Mouse (Mus musculus): Measurements from ENCODE around the gene Smarcd2.

The Smarcd2 gene

DNA sequence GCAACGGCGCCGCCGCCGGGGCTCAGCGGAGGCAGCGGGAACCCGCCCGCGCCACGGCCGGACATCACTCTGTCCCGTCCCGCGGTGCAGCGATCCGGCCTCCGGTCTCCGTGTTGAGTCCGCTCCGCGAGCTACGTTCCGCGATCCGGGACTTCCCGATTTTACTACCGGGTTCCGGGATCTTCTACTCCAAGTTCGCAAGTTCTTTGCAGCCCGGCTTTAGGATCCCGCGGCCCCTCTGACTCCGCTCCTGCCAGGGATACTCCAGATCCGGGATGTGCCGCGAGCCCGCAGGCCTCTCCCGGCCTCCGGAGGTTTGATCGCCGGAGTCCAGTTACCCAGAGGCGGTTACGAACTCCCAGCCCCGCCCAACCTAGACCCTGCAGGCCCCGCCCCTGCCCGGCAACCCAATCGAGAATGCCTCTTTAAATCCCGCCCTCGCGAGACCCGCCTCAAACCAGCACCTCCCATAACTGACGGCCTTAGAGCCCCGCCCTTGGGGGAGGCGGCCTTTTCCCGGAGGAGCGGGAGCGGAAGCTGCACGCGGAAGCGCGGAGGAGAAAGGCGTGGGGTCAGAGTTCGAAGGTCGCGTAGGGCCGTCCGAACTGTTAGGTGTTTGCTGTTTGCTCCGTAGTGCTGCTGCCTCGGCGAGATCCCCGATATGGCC is at the start of gene Smarcd2:
Gene Smarcd2, minus strand, starts transcription at position 329 of the 667 bp plus-strand sequence.
- peak; percentile 97 for DNase-seq (ENCODE audit: low read depth, low spot score)

DNA sequence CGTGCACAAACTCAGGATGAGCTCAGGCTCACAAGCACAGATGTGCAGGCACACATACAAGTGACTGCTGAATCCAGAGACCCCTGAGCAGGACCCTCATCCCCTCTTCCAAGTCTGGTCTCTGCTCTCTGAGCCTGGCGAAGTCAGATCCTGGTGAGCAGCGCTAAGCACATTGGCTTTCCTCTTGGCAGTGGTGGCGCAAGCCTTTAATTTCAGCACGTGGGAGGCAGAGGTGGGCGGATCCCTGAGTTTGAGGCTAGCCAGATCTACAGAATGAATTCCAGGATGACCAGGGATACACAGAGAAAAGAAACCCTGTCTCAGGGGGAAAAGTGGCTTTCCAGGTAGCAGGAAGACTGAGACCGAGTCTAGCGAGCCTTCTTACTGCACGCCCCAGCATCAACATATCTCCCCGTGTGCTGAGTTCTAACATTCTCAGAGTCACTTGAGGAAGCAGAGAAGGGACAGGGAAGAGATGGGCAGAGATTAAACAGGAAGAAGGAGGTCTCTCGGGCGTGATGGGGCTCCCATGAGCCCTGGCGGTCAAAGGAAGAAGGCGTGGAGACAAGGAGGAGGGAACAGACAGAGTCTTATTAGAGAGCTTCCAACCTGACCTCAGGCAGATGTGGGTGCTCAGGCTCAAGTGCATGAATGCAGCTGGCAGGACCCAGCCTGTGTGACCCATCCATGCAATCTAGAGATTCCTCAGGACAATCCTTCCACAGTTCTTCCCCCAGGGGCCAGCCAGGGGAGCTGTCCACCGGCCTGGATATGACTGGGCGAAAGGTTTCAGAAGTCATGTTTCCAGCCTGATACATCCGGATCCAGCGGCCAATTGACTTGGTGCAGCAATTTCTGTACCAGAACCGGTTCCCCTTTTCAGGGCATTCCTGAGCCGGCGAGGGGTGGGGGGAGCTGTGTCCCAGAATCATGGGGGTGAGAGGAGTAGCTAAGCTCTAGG is 45.9 kb upstream of the Smarcd2 start:
- DNase-seq (ENCODE audit: low read depth, low spot score): no peak

DNA sequence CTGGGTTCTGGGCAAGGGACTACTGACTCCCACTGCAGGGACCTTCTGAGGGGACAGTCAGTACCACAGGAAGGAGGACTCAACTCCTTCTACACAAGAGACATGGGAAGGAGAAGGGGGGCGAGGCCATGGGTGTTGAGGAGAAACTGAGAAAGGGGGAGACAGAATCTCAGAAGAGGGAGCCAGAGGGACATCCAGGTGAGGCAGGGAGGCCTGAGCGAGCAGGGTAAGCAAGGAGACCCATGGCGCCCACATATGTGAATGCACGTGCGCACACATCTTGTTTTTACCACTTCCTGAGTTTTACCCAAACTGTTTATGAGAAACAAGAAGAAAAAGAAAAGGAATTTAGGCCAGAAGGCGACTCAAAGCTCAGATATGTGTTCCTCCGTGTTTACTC is 45.0 kb upstream of the Smarcd2 start:
- DNase-seq (ENCODE audit: low read depth, low spot score): peak; percentile 26

DNA sequence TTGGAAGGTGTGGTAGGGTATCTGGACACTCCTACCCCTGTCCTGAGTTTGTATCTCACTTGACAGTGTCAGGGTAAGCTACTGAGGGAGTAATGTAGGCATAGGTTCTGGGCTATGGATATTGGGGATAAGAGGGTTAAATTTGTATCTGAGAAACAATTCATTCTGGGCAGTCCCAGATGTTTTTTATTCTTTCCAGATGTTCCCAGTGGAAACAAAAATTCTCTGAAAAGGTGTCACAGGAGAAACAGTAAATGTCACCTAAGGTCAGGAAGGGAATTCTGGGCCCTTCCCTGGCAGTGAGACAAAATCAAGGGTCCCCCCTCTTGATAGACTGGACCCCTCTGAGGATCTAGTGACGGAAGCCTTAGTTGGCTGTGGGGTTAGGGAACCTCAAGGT is 43.6 kb upstream of the Smarcd2 start:
- DNase-seq (ENCODE audit: low read depth, low spot score): no peak

DNA sequence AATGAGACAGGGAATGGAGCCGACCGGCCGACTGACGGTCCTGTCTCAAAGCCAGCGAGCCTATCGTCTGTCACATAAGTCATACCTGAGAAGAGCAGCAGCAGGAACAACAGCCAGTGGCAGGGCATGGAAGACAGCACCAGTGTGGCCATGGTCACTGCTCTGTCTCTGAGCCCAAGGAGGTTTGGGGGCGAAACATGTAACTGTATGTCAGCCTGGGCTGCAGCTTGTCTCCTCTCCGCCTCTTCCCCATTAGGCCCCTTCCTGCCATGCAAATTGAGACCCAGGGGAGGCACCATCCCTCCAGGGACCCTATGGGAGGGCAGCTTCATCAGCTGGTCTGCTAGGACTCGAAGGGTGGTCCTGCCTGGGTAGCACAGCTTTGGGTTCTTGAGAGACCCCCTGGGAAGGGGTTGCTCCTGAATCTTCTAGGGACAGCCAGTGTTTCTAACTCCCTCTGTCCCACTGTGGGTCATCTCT is 41.6 kb upstream of the Smarcd2 start, which contains the start of gene Cd79b:
Gene Cd79b, minus strand, starts transcription at position 430 of the 480 bp plus-strand sequence.
- no peak for DNase-seq (ENCODE audit: low read depth, low spot score)

DNA sequence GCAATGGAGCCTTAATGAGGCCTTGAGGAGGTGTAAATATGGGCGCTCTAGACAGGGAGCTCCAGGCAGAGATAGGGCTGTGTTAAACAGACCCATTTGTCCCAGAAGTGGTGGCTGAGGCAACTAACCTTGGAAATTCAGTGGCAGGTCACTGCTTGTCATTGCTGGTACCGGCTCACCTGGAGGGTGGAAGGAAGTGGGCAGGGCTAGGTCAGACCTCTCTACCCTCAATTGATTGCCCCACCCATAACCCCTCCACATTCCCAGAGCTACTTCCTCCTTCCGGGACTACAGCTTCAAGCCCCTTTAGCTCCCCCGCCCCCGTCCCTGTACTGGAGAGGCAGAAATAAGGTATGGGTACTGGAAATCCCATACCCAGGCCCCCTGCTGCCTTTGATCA is 40.8 kb upstream of the Smarcd2 start:
- DNase-seq (ENCODE audit: low read depth, low spot score): no peak

DNA sequence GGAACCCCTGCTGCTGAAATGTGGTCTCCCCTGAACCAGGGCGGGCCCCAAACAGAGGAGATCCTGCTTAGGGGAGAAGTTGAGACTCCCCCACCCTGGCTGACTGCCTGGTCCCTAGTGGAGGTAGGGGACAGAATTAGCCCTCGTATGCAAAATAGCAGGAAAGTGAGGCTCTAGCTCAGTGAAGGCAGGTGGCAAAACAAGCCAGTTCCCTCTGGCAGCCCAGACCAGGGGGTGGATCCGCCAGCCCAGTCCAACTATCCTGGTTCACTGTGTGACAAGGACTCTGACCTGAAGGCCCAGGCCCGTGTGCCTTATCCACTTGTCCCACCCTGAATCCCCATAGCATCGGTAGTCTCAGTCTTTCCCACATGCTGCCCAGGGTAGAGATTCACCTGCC is 37.4 kb upstream of the Smarcd2 start:
- no peak for DNase-seq (ENCODE audit: low read depth, low spot score)

DNA sequence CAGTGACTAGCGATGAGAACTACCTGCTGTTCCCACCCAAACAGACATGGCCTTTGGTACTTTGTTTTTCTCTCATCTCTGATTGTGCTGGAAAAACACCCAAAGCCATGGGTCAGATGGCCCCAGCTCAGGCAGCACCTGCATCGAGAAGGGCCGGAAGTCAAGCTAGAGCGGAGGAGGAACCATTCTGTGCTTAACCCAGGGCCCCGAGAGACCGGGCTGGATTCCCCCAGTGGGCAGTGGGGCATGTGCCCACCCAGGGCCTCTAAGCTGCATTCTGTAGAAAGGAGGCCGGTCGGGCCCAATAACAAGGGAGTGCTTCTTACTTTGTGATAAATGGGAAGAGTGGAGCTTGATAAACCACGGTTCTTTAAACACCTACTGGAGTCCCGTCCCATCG is 35.4 kb upstream of the Smarcd2 start:
- no peak for DNase-seq (ENCODE audit: low read depth, low spot score)

DNA sequence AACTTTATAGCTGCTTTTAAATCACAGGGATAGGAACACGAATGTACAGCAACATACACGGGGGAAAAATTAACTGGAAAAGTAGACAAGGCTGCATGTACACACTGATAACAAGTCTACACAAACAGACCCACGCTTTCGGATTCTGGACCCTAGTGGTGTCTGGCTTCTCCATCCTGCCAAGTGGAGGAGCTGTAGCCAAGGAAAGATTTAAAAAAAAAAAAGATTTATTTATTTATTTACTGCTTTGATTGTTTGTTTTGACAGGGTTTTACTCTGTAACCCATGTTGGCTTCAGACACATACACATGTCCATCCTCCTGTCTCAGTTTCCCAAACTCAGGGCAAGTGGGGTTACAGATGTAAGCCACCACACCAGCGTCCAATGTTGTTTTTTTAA is 34.7 kb upstream of the Smarcd2 start:
- DNase-seq (ENCODE audit: low read depth, low spot score): no peak

DNA sequence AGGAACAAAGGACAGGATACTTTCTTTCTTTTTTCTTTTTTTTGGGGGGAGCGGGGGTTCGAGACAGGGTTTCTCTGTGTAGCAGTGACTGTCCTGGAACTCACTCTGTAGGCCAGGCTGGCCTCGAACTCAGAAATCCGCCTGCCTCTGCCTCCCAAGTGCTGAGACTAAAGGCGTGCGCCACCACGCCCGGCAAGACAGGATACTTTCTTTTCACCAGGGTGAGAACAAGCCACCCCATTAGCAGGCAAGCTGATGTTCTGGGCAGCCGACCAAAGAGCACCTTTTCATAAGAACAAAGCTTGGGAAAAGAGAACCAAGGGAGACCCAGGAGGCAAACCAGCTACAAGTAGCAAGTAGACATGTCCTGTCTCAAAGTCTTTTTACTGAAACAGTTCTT is 34.0 kb upstream of the Smarcd2 start:
- DNase-seq (ENCODE audit: low read depth, low spot score): no peak

DNA sequence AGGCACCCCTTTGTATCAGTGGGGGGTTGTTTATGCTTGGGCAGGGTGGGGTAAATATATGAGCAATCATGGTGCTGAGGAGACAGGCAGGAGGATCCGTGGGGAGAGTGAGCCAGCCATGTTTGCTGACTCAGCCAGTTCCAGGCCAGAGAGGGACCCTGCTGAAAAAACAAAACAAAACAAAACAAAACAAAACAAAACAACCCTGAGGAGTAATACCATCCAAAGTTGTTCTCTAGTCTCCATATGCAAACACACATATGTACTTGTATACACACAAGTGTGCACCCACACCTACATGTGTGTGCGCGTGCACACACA is 33.3 kb upstream of the Smarcd2 start:
- DNase-seq (ENCODE audit: low read depth, low spot score): no peak

DNA sequence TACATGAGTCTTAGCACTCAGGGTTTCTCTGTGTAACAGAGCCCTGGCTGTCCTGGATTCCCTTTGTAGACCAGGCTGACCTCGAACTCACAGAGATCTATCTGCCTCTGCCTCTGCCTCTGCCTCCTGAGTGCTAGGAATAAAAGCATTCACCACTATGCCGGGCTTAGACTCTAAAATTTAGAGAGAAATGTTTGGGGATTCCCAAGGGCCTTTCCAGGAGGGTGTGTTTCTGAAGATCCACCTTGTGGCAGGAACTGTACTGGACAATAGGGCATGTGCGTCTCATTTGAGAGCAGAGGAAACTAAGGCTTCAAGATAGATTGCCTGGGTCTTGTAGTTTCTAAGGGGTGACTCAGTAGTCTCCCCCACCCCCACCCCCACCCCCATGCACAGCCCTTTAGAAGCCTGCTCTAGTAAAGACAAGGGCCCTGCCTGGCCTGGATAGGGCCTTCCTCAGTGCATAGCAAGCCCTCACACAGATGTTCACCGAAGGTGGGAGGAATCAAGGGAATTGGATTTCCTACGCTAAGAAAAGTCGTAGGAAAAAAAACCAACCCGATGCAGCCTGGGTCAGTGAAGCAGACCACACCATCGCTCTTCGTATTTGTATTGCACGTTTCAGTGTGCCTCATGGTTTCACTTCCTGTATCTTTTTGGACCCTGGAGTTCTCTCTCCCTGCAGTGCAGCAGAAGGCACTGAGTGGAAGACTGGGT is 32.7 kb upstream of the Smarcd2 start:
- no peak for DNase-seq (ENCODE audit: low read depth, low spot score)

DNA sequence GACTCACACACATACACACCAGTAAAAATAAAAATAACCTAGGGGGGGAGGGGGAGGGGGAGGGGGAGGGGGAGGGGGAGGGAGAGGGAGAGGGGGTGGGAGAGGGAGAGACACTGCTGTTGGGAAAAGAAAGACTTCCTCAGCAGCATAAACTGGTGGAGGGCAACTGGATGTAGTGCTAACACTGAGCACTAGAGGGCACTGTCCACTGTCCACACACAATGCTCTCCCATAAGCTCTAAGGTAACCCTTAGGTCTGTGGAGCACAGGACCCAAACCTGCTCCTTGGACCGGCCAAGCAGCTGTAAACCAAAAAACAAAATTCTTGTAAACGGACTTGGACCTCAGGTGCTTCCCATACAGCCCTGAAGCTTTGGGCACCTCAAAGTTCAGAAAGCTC is 29.9 kb upstream of the Smarcd2 start:
- DNase-seq (ENCODE audit: low read depth, low spot score): peak; percentile 78

DNA sequence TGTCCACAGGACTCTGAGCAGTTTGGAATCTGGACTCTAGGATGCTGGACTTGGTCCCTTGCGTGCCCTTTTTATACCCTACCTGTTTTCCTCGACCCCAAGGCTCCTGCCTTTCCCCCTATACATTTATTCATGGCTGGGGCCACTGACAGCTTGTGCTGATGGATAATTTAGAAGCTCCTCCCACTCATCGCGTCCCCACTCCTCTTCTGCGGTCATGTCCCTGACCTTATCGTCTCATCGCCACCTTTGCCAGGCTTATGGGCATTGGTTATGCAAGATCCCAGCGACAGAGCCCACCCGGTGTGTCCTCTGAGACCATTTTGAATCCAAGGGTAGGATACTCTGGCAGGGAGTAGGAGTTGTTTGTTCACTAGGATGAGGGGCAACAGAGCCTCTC is 29.0 kb upstream of the Smarcd2 start, which contains the start of gene Gh:
Gene Gh, minus strand, starts transcription at position 101 of the 400 bp plus-strand sequence.
- no peak for DNase-seq (ENCODE audit: low read depth, low spot score)

DNA sequence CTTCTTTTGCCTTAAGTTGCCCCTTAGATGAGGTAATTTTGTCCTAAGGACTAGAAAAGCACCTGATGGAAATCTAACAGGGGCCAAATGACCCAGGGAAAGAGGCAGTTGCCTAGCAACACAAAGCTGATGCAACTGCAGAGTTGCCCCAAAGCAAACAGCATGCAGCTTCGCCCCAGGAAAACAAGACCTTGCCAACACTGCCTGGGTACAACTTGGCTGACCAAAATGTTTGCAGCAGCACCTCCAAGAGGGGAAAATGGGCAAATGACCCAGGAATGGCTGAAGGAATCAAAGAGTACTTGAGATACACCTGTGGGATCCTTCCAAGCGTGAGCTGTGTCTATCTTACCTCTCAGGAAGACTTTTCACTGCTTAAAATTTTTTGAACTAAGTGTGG is 19.1 kb upstream of the Smarcd2 start:
- DNase-seq (ENCODE audit: low read depth, low spot score): no peak

DNA sequence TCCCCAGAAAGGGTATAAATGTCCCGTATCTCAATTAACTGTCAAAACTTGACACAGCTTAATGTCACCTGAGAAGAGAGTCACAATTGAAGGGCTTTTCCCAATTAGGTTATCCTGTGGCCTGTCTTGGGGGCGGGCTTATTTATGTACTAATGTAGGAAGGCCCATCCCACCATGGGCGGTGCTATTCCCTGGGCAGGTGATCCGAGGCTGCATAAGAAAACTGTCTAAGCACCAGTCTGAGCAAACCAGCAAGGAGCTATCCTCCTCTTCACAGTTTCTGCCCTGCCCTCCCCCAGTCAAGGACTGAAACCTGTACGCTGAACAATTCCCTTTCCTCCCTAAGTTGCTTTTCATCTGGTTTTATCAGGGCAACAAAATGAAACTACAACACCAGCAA is 17.6 kb upstream of the Smarcd2 start:
- DNase-seq (ENCODE audit: low read depth, low spot score): no peak

DNA sequence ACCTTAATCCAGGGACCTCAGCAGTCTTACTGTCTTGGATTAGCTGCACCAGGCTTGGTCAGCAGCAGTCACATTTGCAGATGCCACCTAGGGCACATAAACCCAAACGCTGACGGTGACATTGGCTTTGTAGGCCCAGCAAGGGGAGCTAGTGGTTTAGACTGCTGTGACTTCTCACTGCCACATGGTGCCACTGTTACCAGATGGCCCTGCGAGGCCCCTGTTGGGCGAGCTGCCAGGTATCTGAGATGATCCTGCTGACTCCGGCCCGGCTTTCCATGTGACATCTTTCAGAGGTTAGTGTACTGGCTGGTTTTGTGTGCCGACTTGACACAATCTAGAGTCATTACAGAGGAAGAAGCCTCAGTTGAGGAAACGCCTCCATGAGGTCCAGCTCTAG is 16.6 kb upstream of the Smarcd2 start:
- DNase-seq (ENCODE audit: low read depth, low spot score): no peak

DNA sequence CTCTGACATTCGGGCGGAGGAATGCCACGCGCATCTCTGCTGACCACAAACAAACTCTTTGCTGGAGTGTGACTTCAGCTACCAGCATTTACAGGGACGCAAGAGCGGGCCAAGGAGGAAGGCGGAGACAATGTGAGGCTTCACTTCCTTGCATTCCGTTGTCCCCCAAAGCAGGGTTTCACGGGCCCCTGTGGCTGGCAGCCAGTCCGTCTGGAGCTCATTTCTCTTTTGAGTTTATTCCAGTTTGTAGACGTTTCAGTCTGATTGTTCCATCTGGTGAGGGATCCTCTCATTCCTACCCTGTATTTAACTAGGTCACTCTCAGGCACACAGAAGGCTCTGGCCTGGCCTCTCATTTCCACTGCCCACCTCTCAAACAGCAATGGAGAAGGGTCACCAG is 14.2 kb upstream of the Smarcd2 start:
- DNase-seq (ENCODE audit: low read depth, low spot score): no peak

DNA sequence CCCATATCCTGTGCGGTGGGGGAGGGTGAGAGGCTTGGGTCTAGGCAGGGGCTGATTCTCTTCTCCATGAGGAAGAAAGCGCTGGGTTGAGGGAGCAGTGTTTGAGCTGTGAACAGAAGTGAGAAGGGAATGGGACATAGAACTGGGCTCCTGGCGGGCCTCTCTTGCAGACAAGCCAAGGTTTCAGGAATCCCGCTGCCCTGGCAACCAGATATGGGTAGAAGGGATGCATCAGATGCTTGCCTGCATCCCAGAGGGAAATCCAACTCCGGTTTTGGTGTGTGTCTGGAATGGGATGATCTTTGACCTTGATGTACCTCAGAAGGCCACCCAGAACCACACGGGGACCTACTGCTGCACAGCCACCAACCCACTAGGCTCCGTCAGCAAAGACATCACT is 13.4 kb upstream of the Smarcd2 start:
- no peak for DNase-seq (ENCODE audit: low read depth, low spot score)

DNA sequence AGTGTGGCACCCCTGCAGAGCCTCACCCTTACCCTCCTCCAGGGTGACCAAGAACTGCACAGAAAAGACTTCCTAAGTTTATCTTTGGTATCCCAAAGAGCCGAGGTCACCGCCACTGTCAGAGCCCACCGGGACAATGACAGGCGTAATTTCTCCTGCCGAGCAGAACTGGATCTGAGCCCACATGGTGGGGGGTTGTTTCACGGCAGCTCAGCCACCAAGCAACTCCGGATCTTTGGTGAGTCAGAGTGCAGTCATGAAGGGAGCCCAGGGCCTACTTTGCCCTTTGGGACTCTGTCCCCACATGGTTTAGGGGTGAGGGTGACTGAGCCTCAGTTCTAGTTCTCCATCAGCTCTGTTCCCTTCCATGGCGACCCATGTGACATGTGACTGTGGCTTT is 11.4 kb upstream of the Smarcd2 start:
- DNase-seq (ENCODE audit: low read depth, low spot score): no peak

DNA sequence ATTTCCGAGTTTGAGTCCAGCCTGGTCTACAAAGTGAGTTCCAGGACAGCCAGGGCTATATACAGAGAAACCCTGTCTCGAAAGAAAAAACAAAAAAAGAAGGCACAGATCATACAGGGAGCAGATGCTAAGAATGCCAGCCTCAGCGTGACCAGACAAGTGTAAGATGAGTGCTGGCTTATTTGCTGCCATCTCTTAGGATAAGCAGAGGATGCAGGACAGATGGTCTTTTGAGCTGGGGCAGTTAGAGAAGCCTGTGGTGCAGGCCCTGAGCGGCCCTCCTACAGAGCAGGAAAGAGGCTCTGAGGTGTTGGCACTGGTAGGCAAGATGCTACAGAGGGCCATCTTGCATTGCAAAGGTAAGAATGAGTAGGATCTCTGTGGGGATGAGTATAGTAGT is 10.6 kb upstream of the Smarcd2 start:
- DNase-seq (ENCODE audit: low read depth, low spot score): no peak

DNA sequence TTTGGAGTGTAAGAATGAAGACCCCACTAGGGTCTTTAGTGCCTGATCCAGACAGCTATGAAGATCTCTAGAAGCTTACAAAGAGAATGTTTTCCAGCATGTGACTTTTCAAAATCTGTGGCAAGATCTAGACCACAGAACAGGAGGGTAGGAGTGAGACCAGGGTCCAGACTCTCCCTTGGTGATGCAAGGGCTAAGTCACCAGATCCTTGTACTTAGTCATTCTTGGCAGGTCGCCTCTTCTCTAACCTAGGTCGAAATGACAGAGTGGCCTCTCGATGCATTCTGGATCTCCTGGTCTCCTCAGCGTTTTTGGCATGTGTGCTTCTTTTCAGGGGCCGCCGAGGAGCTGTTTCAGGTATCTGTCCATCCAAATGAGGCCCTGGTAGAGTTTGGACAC is 9.7 kb upstream of the Smarcd2 start:
- DNase-seq (ENCODE audit: low read depth, low spot score): no peak
